Mouse (Mus musculus) liver, embryonic 16.5 days (tissue): ENCODE data around the gene Dact1. TPM values are rescaled to one million over a fixed set of nuclear protein-coding genes. Genes with fewer than 3 reads are reported as not detected.

Experiments used
- ATAC-seq: fragments of 200-750 bp; cut with Nextera tagmentation; 2 replicates; pipeline ENCODE4 v1.8.0; 2017; ENCODE audit warnings: low read depth, mild to moderate bottlenecking, moderate number of reproducible peaks, moderate library complexity
- H3K27ac ChIP-seq: fragments of 300-500 bp; sonication (generic); 2 replicates; pipeline ENCODE4 v1.5.1; 2014; ENCODE audit warnings: mild to moderate bottlenecking, low read length
- H3K27me3 ChIP-seq: fragments of 300-500 bp; sonication (generic); 2 replicates; pipeline ENCODE4 v1.6.1; 2014; ENCODE audit warnings: low read depth, low read length, mixed read lengths; ENCODE audit not compliant: control insufficient read depth, insufficient read depth
- H3K36me3 ChIP-seq: fragments of 300-500 bp; sonication (generic); 2 replicates; pipeline ENCODE4 v1.6.1; 2014; ENCODE audit warnings: mild to moderate bottlenecking; ENCODE audit not compliant: control insufficient read depth, insufficient read depth
- H3K4me1 ChIP-seq: fragments of 300-500 bp; sonication (generic); 2 replicates; pipeline ENCODE4 v1.6.1; 2014; ENCODE audit warnings: low read depth, low read length, mixed read lengths; ENCODE audit not compliant: control insufficient read depth
- H3K4me2 ChIP-seq: fragments of 300-500 bp; sonication (generic); 2 replicates; pipeline ENCODE4 v1.6.1; 2014; ENCODE audit warnings: low read depth, low read length, mixed read lengths
- H3K4me3 ChIP-seq: fragments of 300-500 bp; sonication (generic); 2 replicates; pipeline ENCODE4 v1.5.1; 2014; ENCODE audit warnings: low read depth, mild to moderate bottlenecking, low read length
- H3K9ac ChIP-seq: fragments of 300-500 bp; sonication (generic); 2 replicates; pipeline ENCODE4 v1.6.1; 2014; ENCODE audit warnings: low read depth, low read length
- H3K9me3 ChIP-seq: fragments of 300-500 bp; sonication (generic); replicated peaks from 2 replicates; pipeline ENCODE4 v1.6.1; 2016; ENCODE audit warnings: low read length; ENCODE audit not compliant: control insufficient read depth
- WGBS: fragments of 180-500 bp; shearing (Covaris S2); extraction: QIAGEN DNeasy Blood & Tissue Kit; methylation state at CpG from one replicate; pipeline ENCODE4 v1.1.7; 2014; ENCODE audit not compliant: insufficient replicate concordance; 5-methylcytosine and 5-hydroxymethylcytosine counted together
- polyA plus RNA-seq: library from polyadenylated mRNA; unstranded; fragments of >200 nt; fragmentation: Nextera tagmentation; extraction: Ambion mirVana; gene quantifications from 2 replicates; pipeline ENCODE4 v1.2.1, GENCODE M21; 2015

The Dact1 gene
- polyA plus RNA-seq, 1 experiment from 2014 or later, result 0.25 TPM

DNA sequence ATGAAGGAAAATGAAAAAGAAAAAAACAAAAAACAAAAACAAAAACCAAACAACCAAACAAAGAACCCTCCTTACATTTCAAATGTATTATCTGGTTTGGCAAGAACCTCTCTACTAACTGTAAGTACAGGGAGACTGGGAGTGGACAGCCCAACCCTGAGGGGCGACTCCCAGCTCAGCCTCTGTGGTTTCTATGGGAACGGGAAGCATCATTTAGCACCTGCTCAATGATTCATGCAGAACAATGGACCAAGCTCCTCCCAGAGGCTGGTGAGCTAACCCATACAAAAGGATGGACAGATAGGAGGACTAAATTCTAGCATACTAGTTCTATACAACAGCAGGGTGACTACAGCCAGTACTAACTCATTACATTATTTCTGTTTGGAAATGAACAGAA is 40.4 kb downstream of the Dact1 start:
- H3K4me3 ChIP-seq, result no peak overlapping the region
- no peak for ATAC-seq

DNA sequence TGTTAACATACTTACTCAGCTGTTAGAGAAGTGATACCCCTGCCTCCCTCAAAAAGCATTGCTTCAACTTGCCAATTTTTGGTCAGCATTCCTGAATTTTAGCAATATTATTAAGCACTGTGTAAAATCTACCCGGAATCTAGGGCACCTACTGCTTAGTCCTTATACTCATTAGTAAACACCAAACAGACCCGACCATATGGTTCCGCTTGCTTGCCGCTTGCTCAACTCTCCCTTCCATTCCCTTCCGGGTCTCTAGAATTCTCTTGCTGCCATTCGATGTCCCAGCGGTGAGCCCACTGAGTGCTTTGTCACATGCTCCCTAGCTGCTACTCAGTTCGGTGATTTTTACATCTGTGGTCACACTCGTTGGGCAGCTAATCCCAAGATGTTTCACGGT is 45.0 kb downstream of the Dact1 start:
- H3K27ac ChIP-seq, result peak overlapping the region; percentile 79

More for the DNA sequence above, 40.4 kb downstream of the Dact1 start:
- H3K4me2 ChIP-seq, result no peak overlapping the region
- H3K27ac ChIP-seq, result no peak overlapping the region
- no peak overlapping the region for H3K9ac ChIP-seq
- no peaks in the 10 kb centered on the region for H3K36me3 ChIP-seq
- WGBS, result 55% methylated on average over 2 of the region's 2 CpGs
- H3K4me1 ChIP-seq, result no peaks in the 10 kb centered on the region
- H3K27me3 ChIP-seq, result no peaks in the 10 kb centered on the region
- H3K9me3 ChIP-seq, result no peaks in the 10 kb centered on the region

DNA sequence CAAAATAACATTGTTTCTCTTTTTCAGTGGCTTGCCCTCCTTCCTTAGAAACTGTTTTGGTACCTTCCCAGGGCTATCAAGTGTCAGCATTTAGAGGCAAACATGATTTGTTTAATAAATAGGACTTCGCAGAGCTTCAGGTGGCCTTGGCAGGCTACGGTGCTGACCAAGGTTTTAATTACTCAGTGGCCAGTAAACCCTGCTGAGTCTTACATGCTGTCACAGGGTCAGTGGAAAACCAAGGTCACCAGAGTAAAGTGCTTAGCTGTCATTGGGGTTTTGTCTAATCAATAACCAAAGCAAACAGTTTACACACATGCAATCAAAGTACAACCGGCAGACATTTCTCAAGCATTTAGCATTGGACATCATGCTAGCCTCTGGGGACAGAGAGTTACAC is 45.4 kb downstream of the Dact1 start:
- Histone ChIP-seq H3K27ac (peak overlapping the region; percentile 79), H3K27me3 (no peaks in the 10 kb centered on the region), H3K36me3 (no peaks in the 10 kb centered on the region), H3K4me3 (no peak overlapping the region), H3K9me3 (no peaks in the 10 kb centered on the region), H3K4me2 (no peak overlapping the region), H3K4me1 (no peaks in the 10 kb centered on the region), H3K9ac (no peak overlapping the region)
- peak; percentile 90 for ATAC-seq
- 66% methylated on average over 3 of the region's 3 CpGs for WGBS

More for the DNA sequence above, 45.0 kb downstream of the Dact1 start:
- no peak for ATAC-seq
- Histone ChIP-seq H3K4me1 (no peaks in the 10 kb centered on the region), H3K4me2 (no peak overlapping the region), H3K9me3 (no peaks in the 10 kb centered on the region), H3K4me3 (no peak overlapping the region), H3K27me3 (no peaks in the 10 kb centered on the region), H3K9ac (no peak overlapping the region), H3K36me3 (no peaks in the 10 kb centered on the region)
- WGBS, result 65% methylated on average over 10 of the region's 10 CpGs

DNA sequence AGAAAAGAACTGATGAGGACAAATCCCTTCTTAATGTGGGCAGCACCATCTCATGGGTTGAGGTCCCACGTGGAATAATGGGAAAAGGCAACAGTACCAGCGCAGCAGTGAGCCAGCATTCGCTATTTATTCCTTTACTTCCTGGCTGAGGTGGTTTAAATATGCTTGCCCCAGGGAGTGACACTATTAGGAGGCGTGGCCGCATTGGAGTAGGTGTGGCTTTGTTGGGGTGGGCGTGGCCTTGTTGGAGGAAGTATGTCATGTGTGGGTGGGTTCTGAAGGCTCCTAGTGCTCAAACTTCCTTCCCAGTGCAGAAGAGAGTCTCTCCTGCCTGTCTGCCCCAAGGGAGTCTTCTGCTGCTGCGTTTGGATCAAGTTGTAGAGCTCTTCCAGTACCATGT is 51.9 kb downstream of the Dact1 start:
- 66% methylated on average over 7 of the region's 7 CpGs for WGBS

DNA sequence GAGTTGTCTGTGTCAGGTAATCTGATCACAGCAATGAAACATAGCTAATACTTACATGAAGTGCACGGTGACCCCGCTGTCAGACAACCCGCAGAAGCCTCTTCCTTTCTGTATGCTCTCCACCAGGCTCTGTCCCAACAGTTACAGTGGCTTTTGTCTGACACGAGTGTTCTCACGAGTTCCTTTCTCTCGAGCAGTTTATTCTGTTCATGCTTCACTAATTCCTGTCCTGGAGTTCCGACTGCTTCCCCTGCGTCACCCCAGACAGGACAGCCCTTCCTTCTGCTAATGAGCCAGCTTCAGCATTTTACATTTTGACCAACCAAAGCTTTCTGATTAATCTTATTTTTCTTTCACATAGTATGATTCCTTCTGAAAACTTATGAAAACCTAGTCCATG is 52.7 kb downstream of the Dact1 start:
- WGBS, result 78% methylated on average over 8 of the region's 8 CpGs
- H3K4me2 ChIP-seq, result no peak overlapping the region
- ATAC-seq, result no peak
- H3K9me3 ChIP-seq, result no peaks in the 10 kb centered on the region
- no peak overlapping the region for H3K9ac ChIP-seq
- no peak overlapping the region for H3K27ac ChIP-seq
- H3K27me3 ChIP-seq, result no peaks in the 10 kb centered on the region
- no peaks in the 10 kb centered on the region for H3K4me1 ChIP-seq
- no peaks in the 10 kb centered on the region for H3K36me3 ChIP-seq
- H3K4me3 ChIP-seq, result no peak overlapping the region

More for the DNA sequence above, 51.9 kb downstream of the Dact1 start:
- Histone ChIP-seq H3K9ac (no peak overlapping the region), H3K4me3 (no peak overlapping the region), H3K27me3 (no peaks in the 10 kb centered on the region), H3K27ac (no peak overlapping the region), H3K9me3 (no peaks in the 10 kb centered on the region), H3K4me2 (no peak overlapping the region), H3K4me1 (no peaks in the 10 kb centered on the region), H3K36me3 (no peaks in the 10 kb centered on the region)
- ATAC-seq, result no peak

DNA sequence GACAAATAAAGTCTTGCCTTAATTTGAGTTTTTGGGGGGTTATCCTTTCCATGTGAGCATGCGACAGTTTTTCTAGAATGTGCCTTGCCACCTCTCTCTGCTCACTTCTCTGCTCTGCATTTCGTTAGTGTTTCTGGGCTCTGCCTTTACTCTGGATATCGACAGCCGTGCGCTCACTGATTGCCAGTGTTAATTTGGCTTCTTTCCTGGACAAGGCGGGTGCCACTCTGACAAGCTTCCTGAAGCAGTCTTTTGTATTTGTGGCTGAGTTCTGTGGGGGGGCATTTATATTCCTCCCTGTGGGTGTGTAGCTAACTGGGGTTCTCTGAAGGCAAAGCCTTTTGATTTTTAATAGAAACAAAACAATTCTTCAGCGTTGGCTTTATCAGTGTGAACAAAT is 54.4 kb downstream of the Dact1 start:
- Histone ChIP-seq H3K9ac (no peak overlapping the region), H3K4me2 (no peak overlapping the region), H3K9me3 (no peaks in the 10 kb centered on the region), H3K4me1 (no peaks in the 10 kb centered on the region), H3K27me3 (no peaks in the 10 kb centered on the region), H3K27ac (no peak overlapping the region), H3K36me3 (no peaks in the 10 kb centered on the region), H3K4me3 (no peak overlapping the region)
- no peak for ATAC-seq
- WGBS, result 66% methylated on average over 7 of the region's 7 CpGs

DNA sequence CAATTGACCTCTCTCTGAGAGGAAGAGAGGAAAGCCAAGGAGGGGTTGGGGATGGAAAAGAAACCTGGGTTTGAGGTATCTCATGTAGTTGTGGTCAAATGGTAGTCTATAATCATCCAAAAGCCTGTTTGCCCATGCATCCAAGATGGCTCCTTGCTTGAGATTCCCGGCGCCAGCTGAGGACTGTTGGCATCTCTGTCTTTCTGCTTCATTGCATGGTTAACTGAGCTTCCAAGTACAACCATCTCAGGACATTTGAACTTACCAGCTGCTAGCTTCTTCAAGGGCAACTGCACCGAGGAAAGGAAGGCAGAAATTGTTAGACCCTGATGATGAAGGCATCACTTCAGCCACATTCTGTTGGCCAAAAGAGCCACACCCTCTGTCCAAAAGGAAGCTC is 54.8 kb downstream of the Dact1 start:
- no peaks in the 10 kb centered on the region for H3K27me3 ChIP-seq
- H3K4me2 ChIP-seq, result no peak overlapping the region
- no peak for ATAC-seq
- H3K36me3 ChIP-seq, result no peaks in the 10 kb centered on the region
- H3K4me1 ChIP-seq, result no peaks in the 10 kb centered on the region
- H3K9ac ChIP-seq, result no peak overlapping the region
- H3K27ac ChIP-seq, result no peak overlapping the region
- H3K9me3 ChIP-seq, result no peaks in the 10 kb centered on the region
- 68% methylated on average over 3 of the region's 3 CpGs for WGBS
- no peak overlapping the region for H3K4me3 ChIP-seq

DNA sequence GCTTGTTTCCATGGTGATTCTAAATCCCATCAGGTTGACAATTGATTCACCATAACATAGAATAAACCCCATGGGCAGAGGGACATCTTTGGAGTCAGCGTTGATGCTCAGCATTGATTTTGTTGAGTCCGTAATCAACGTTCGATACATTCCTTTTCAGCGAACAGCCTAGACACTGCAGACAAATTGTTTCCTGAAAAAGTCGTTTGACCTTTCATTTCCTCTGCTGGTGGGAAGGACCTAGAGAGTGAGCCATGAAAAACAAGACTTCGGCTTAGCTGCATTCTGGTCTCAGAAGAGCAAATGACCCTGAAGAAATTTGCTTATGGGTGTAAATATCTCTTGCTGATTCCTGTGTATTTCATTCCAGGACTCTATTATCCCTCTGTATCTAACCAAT is 55.5 kb downstream of the Dact1 start:
- Histone ChIP-seq H3K9me3 (no peaks in the 10 kb centered on the region), H3K4me1 (no peaks in the 10 kb centered on the region), H3K9ac (no peak overlapping the region), H3K4me2 (no peak overlapping the region), H3K27me3 (no peaks in the 10 kb centered on the region), H3K36me3 (no peaks in the 10 kb centered on the region), H3K27ac (no peak overlapping the region), H3K4me3 (no peak overlapping the region)
- WGBS, result 38% methylated on average over 7 of the region's 7 CpGs
- ATAC-seq, result no peak

DNA sequence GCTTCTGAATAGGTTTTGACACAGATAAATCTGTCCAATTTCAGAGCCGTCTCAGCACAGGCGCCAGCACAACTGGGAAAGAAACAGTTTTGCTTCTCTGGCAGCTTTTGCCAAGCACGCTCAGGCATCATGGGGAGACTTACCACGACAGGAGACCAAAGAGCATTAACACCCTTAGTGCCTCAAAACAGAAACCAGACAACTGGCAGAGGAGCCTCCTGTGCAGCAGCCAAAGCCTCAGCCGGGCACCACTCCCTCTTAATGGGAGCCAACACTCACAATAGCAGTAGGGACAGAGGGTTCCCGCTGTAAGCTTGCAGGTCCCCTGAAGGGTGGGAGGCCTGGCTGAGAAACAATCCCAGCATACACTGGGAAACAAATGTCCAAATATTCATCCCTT is 56.5 kb downstream of the Dact1 start:
- no peaks in the 10 kb centered on the region for H3K4me1 ChIP-seq
- ATAC-seq, result no peak
- no peak overlapping the region for H3K4me3 ChIP-seq
- no peak overlapping the region for H3K27ac ChIP-seq
- H3K27me3 ChIP-seq, result no peaks in the 10 kb centered on the region
- H3K9ac ChIP-seq, result no peak overlapping the region
- no peak overlapping the region for H3K4me2 ChIP-seq
- 61% methylated on average over 6 of the region's 6 CpGs for WGBS
- H3K36me3 ChIP-seq, result no peaks in the 10 kb centered on the region
- no peaks in the 10 kb centered on the region for H3K9me3 ChIP-seq

DNA sequence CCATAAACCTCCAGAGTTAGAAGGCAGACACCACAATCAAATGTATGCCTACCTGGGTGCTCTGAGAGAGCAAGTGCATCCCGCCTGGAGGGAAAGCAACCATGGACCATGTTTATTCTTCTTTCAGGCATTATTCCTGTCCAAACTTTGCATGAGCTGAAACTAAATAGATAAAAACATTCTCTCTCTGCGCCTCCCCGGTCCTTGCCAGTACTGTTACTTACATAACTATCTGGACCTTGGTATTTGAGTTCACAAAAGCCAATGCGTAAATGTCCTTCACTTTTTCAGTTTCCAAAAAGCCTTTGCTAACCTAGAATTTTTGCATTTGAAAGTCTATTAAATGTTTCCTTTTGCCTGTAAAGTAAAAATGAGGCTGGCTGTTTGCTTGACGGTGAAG is 58.9 kb downstream of the Dact1 start:
- Histone ChIP-seq H3K9me3 (no peaks in the 10 kb centered on the region), H3K27ac (no peak overlapping the region)
- 53% methylated on average over 5 of the region's 5 CpGs for WGBS

More for the DNA sequence above, 58.9 kb downstream of the Dact1 start:
- no peaks in the 10 kb centered on the region for H3K36me3 ChIP-seq
- H3K4me2 ChIP-seq, result no peak overlapping the region
- no peak overlapping the region for H3K9ac ChIP-seq
- no peak for ATAC-seq
- no peaks in the 10 kb centered on the region for H3K27me3 ChIP-seq
- no peak overlapping the region for H3K4me3 ChIP-seq
- H3K4me1 ChIP-seq, result no peaks in the 10 kb centered on the region
